Mouse (Mus musculus): ENCODE data around the gene Aldh1l1.

Aldh1l1 gene

GRCm38 (mm10) chr6:90472079-90472478 is 14.1 kb upstream of the Aldh1l1 start:
- no peak for DNase-seq (ENCODE audit: low spot score in 2 of 2)

- no peak for DNase-seq (ENCODE audit: low spot score in 2 of 2)
These were observed 13.5 kb upstream of the Aldh1l1 start for GRCm38 (mm10) chr6:90472697-90473096.

GRCm38 (mm10) chr6:90473630-90474360 is 12.4 kb upstream of the Aldh1l1 start:
- no peak for DNase-seq (ENCODE audit: low spot score in 2 of 2)

- DNase-seq (ENCODE audit: low spot score in 2 of 2): no peak
These were observed 11.9 kb upstream of the Aldh1l1 start for GRCm38 (mm10) chr6:90474361-90474750.

GRCm38 (mm10) chr6:90475176-90475853 is 10.9 kb upstream of the Aldh1l1 start:
- no peak for DNase-seq (ENCODE audit: low spot score in 2 of 2)

GRCm38 (mm10) chr6:90475854-90476212 is 10.4 kb upstream of the Aldh1l1 start:
- DNase-seq (ENCODE audit: low spot score in 2 of 2): no peak

- peak; percentile 48 to 63 for DNase-seq (ENCODE audit: low spot score in 2 of 2)
These were observed 9.2 kb upstream of the Aldh1l1 start for GRCm38 (mm10) chr6:90476941-90477518.

GRCm38 (mm10) chr6:90484249-90484648 is 2.0 kb upstream of the Aldh1l1 start:
- no peak for DNase-seq (ENCODE audit: low spot score in 2 of 2)

- peak in 1 of 2 experiments; percentile 26 for DNase-seq (ENCODE audit: low spot score in 2 of 2)
These were observed 1.4 kb upstream of the Aldh1l1 start for GRCm38 (mm10) chr6:90484876-90485275.

- no peak for DNase-seq (ENCODE audit: low spot score in 2 of 2)
These were observed 1.3 kb downstream of the Aldh1l1 start for GRCm38 (mm10) chr6:90487531-90487930.

GRCm38 (mm10) chr6:90489532-90489931 is 3.3 kb downstream of the Aldh1l1 start:
- DNase-seq (ENCODE audit: low spot score in 2 of 2): no peak

- DNase-seq (ENCODE audit: low spot score in 2 of 2): no peak
These were observed 4.7 kb downstream of the Aldh1l1 start for GRCm38 (mm10) chr6:90490976-90491375.

- DNase-seq (ENCODE audit: low spot score in 2 of 2): no peak
These were observed 5.9 kb downstream of the Aldh1l1 start for GRCm38 (mm10) chr6:90491956-90492744.

GRCm38 (mm10) chr6:90494155-90494554 is 7.9 kb downstream of the Aldh1l1 start:
- no peak for DNase-seq (ENCODE audit: low spot score in 2 of 2)

- DNase-seq (ENCODE audit: low spot score in 2 of 2): no peak
These were observed 8.3 kb downstream of the Aldh1l1 start for GRCm38 (mm10) chr6:90494566-90494965.

GRCm38 (mm10) chr6:90495282-90495912 is 9.2 kb downstream of the Aldh1l1 start:
- no peak for DNase-seq (ENCODE audit: low spot score in 2 of 2)

- DNase-seq (ENCODE audit: low spot score in 2 of 2): no peak
These were observed 10.0 kb downstream of the Aldh1l1 start for GRCm38 (mm10) chr6:90496217-90496616.

GRCm38 (mm10) chr6:90499509-90499908 is 13.3 kb downstream of the Aldh1l1 start:
- DNase-seq (ENCODE audit: low spot score in 2 of 2): no peak

GRCm38 (mm10) chr6:90501222-90501940 is 15.2 kb downstream of the Aldh1l1 start:
- no peak for DNase-seq (ENCODE audit: low spot score in 2 of 2)

GRCm38 (mm10) chr6:90505906-90506305 is 19.7 kb downstream of the Aldh1l1 start:
- no peak for DNase-seq (ENCODE audit: low spot score in 2 of 2)

Data from right cerebral cortex, adult 2 months (tissue).